Mouse (Mus musculus) MEL (cell line): ENCODE measurements around the gene Proser3. TPM values are rescaled to one million over a fixed set of nuclear protein-coding genes. Genes with fewer than 3 reads are reported as not detected.

Experiments used
- DNase-seq: peaks from one replicate; pipeline ENCODE4 v3.0.0; 2011; ENCODE audit warnings: low read depth, low spot score
- H3K27ac ChIP-seq: 2 replicates; pipeline ENCODE4 v1.5.1; 2012; ENCODE audit warnings: low read depth, mild to moderate bottlenecking, control low read depth, low read length, moderate library complexity; ENCODE audit not compliant: control insufficient read depth
- H3K27me3 ChIP-seq, 2 experiments: fragments of 150-350 bp in 1 of 2; sonication (generic) in 1 of 2; 2 replicates each; pipeline ENCODE4 v1.6.1; 2012; ENCODE audit warnings: low read length in 2 of 2, mild to moderate bottlenecking in 2 of 2, improper control_type of control experiment in 1 of 2, moderate library complexity in 1 of 2; ENCODE audit not compliant: insufficient read depth in 2 of 2, control insufficient read depth in 1 of 2
- H3K36me3 ChIP-seq, 2 experiments: 2 replicates each; pipeline ENCODE4 v1.6.1; 2012 to 2014; ENCODE audit warnings: low read length in 2 of 2, improper control_type of control experiment in 1 of 2, inconsistent platforms in 1 of 2, mild to moderate bottlenecking in 1 of 2; ENCODE audit not compliant: insufficient read depth in 2 of 2, control insufficient read depth in 1 of 2
- H3K4me1 ChIP-seq, 2 experiments: fragments of 150-350 bp in 1 of 2; sonication (generic) in 1 of 2; 2 replicates each; pipeline ENCODE4 v1.6.1; 2012; ENCODE audit warnings: low read length in 2 of 2, improper control_type of control experiment in 1 of 2, mild to moderate bottlenecking in 1 of 2; ENCODE audit not compliant: insufficient read depth in 2 of 2, control insufficient read depth in 1 of 2
- H3K4me3 ChIP-seq, 2 experiments: fragments of 150-350 bp in 1 of 2; sonication (generic) in 1 of 2; 2 replicates each; pipeline ENCODE4 v1.5.1; 2012; ENCODE audit warnings: low read depth in 2 of 2, low read length in 2 of 2, mild to moderate bottlenecking in 2 of 2, moderate library complexity in 2 of 2, control low read depth in 1 of 2, improper control_type of control experiment in 1 of 2; ENCODE audit not compliant: control insufficient read depth in 1 of 2, insufficient read depth in 1 of 2
- H3K79me2 ChIP-seq: 2 replicates; pipeline ENCODE4 v1.6.1; 2012; ENCODE audit warnings: mild to moderate bottlenecking, low read length, moderate library complexity; ENCODE audit not compliant: control insufficient read depth, poor library complexity, insufficient read depth
- H3K9ac ChIP-seq: 2 replicates; pipeline ENCODE4 v1.6.1; 2012; ENCODE audit warnings: low read depth, mild to moderate bottlenecking, control low read depth, low read length, moderate library complexity; ENCODE audit not compliant: control insufficient read depth, poor library complexity, severe bottlenecking
- H3K9me3 ChIP-seq: fragments of 150-350 bp; sonication (generic); replicated peaks from 2 replicates; pipeline ENCODE4 v1.6.1; 2012; ENCODE audit warnings: mild to moderate bottlenecking, low read length, improper control_type of control experiment, moderate library complexity; ENCODE audit not compliant: insufficient read depth
- BHLHE40 ChIP-seq: IDR thresholded peaks from 2 replicates; pipeline ENCODE4 v1.6.1; 2012; ENCODE audit warnings: low read depth, mild to moderate bottlenecking, inconsistent platforms, low read length, improper control_type of control experiment, borderline replicate concordance
- CHD1 ChIP-seq: IDR thresholded peaks from 2 replicates; pipeline ENCODE4 v1.6.1; 2012; ENCODE audit warnings: low read depth, mild to moderate bottlenecking, inconsistent platforms, low read length, improper control_type of control experiment
- CTCF ChIP-seq, 3 experiments: IDR thresholded peaks in 2 of 3; conservative IDR thresholded peaks in 1 of 3; 2 replicates each; pipeline ENCODE4 v1.5.1; 2011 to 2012; ENCODE audit warnings: low read length in 3 of 3, low read depth in 2 of 3, mild to moderate bottlenecking in 2 of 3, improper control_type of control experiment in 1 of 3, inconsistent platforms in 1 of 3, mixed read lengths in 1 of 3, moderate library complexity in 1 of 3; ENCODE audit not compliant: control insufficient read depth in 1 of 3, insufficient read depth in 1 of 3, poor library complexity in 1 of 3, severe bottlenecking in 1 of 3
- ELF1 ChIP-seq: IDR thresholded peaks from 2 replicates; pipeline ENCODE4 v1.6.1; 2014; ENCODE audit warnings: low read depth, mild to moderate bottlenecking, inconsistent platforms, low read length, improper control_type of control experiment, moderate library complexity
- HCFC1 ChIP-seq: IDR thresholded peaks from 2 replicates; pipeline ENCODE4 v1.6.1; 2012; ENCODE audit warnings: low read depth, mild to moderate bottlenecking, inconsistent platforms, low read length, improper control_type of control experiment, moderate library complexity
- KAT2A ChIP-seq: conservative IDR thresholded peaks from 2 replicates; pipeline ENCODE4 v1.6.1; 2012; ENCODE audit warnings: low read depth, low read length, improper control_type of control experiment, inconsistent platforms
- MAFK ChIP-seq: IDR thresholded peaks from 2 replicates; pipeline ENCODE4 v1.6.1; 2011; ENCODE audit warnings: low read depth, mild to moderate bottlenecking, low read length, improper control_type of control experiment, borderline replicate concordance
- MAX ChIP-seq: IDR thresholded peaks from 2 replicates; pipeline ENCODE4 v1.6.1; 2011; ENCODE audit warnings: low read length, improper control_type of control experiment
- MXI1 ChIP-seq: IDR thresholded peaks from 2 replicates; pipeline ENCODE4 v1.6.1; 2011; ENCODE audit warnings: mild to moderate bottlenecking, low read depth, low read length, improper control_type of control experiment
- MYC ChIP-seq: IDR thresholded peaks from 2 replicates; pipeline ENCODE4 v1.6.1; 2011; ENCODE audit warnings: low read depth, mild to moderate bottlenecking, low read length, improper control_type of control experiment, moderate library complexity
- POLR2A ChIP-seq, 2 experiments: IDR thresholded peaks; 2 replicates each; pipeline ENCODE4 v1.6.1; 2011 to 2012; ENCODE audit warnings: low read length in 2 of 2, mild to moderate bottlenecking in 2 of 2, control low read depth in 1 of 2, improper control_type of control experiment in 1 of 2, low read depth in 1 of 2, moderate library complexity in 1 of 2; ENCODE audit not compliant: control insufficient read depth in 1 of 2, insufficient read depth in 1 of 2, poor library complexity in 1 of 2
- POLR2AphosphoS5 ChIP-seq: IDR thresholded peaks from 2 replicates; pipeline ENCODE4 v1.6.1; 2012; ENCODE audit warnings: low read depth, borderline replicate concordance, mild to moderate bottlenecking, inconsistent platforms, low read length, moderate library complexity, mixed read lengths
- RCOR1 ChIP-seq: IDR thresholded peaks from 2 replicates; pipeline ENCODE4 v1.6.1; 2012; ENCODE audit warnings: low read depth, mild to moderate bottlenecking, inconsistent platforms, low read length, improper control_type of control experiment
- SIN3A ChIP-seq: IDR thresholded peaks from 2 replicates; pipeline ENCODE4 v1.6.1; 2012; ENCODE audit warnings: low read length, improper control_type of control experiment, inconsistent platforms
- SMC3 ChIP-seq: IDR thresholded peaks from 2 replicates; pipeline ENCODE4 v1.6.1; 2011; ENCODE audit warnings: low read depth, low read length, improper control_type of control experiment
- TAL1 ChIP-seq: IDR thresholded peaks from 2 replicates; pipeline ENCODE4 v1.6.1; 2012; ENCODE audit warnings: mild to moderate bottlenecking, inconsistent platforms, low read length, moderate library complexity, mixed read lengths
- TBP ChIP-seq: IDR thresholded peaks from 2 replicates; pipeline ENCODE4 v1.8.0; 2011; ENCODE audit warnings: low read depth, low read length, improper control_type of control experiment
- TCF12 ChIP-seq: IDR thresholded peaks from 2 replicates; pipeline ENCODE4 v1.6.1; 2014; ENCODE audit warnings: low read depth, mild to moderate bottlenecking, inconsistent platforms, low read length, improper control_type of control experiment, moderate library complexity
- USF1 ChIP-seq: IDR thresholded peaks from 2 replicates; pipeline ENCODE4 v1.6.1; 2014; ENCODE audit warnings: low read depth, mild to moderate bottlenecking, inconsistent platforms, low read length, improper control_type of control experiment, moderate library complexity
- USF2 ChIP-seq, 2 experiments: IDR thresholded peaks; 2 replicates each; pipeline ENCODE4 v1.6.1; 2011 to 2012; ENCODE audit warnings: improper control_type of control experiment in 2 of 2, low read length in 2 of 2, borderline replicate concordance in 1 of 2, inconsistent platforms in 1 of 2, low read depth in 1 of 2, mild to moderate bottlenecking in 1 of 2; ENCODE audit not compliant: insufficient read depth in 1 of 2
- ZKSCAN1 ChIP-seq: IDR thresholded peaks from 2 replicates; pipeline ENCODE4 v1.6.1; 2012; ENCODE audit warnings: low read depth, mild to moderate bottlenecking, inconsistent platforms, low read length, improper control_type of control experiment, moderate library complexity
- polyA plus RNA-seq, 2 experiments: library from polyadenylated mRNA; stranded (reverse) in 1 of 2; unstranded in 1 of 2; fragments of >175 nt in 1 of 2; fragments of >200 nt in 1 of 2; gene quantifications; 2 replicates each; pipeline versions ENCODE4 v1.2.1 to v1.2.4; 2012; ENCODE audit warnings: low replicate concordance in 2 of 2, low read depth in 1 of 2; ENCODE audit not compliant: insufficient read length in 2 of 2, insufficient read depth in 1 of 2, missing spikeins in 1 of 2
- total RNA-seq: library from RNA; depleted of rRNA; stranded (reverse); fragments of 300-350 nt; gene quantifications from 2 replicates; pipeline ENCODE4 v1.2.3, GENCODE M21; 2012

The Proser3 gene
- total and polyA plus RNA-seq, 3 experiments, result 2.3 to 8.9 TPM; not detected in 1

DNA sequence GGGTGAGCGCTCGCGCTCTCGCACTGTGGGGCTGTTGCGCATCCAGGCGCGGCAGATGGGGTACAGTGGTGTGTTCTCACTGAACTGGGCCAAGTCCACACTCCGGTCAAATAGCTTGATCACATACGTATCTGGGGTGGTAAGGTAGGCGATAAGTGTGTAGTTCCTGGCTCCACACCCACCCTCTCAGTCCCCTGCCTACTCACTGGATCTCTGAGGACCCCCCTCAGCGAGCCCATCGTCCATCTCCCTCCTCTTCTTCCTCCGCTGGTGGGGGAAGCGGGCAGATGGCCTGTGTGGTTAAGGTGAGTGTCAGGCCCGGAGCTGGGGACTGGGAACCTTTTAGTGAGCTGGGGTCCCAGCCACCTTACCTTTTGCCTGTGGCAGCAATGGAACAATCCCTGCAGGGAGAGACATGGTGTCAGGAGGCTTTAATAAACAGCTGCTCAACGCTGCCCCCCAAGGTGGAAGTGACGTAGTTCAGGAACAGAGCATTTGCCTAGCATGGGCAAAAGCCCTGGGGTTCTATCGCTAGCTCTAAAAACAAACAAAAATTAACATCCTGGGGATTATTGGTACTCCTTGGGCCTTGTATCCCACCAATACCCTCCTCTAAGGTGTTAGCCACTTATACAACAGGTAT lies 4.9 kb upstream of the Proser3 start (continued):
- TF ChIP-seq KAT2A, result no peak
- no peak for TF ChIP-seq USF2 (IDR thresholded peaks at IDR 0.05; ENCODE audit: borderline replicate concordance in 1 of 2, insufficient read depth in 1 of 2, low read depth in 1 of 2, low read length in 2 of 2)
- no peak for TF ChIP-seq MXI1
- TF ChIP-seq TCF12, result no peak
- TF ChIP-seq POLR2A (IDR thresholded peaks at IDR 0.05; ENCODE audit: control insufficient read depth in 1 of 2, insufficient read depth in 1 of 2, low read depth in 1 of 2, low read length in 2 of 2, poor library complexity in 1 of 2), result no peak
- no peak for TF ChIP-seq MAX
- TF ChIP-seq SMC3, result peak; percentile 16; the same call in 1 of the 2 replicates
- no peak for TF ChIP-seq RCOR1

DNA sequence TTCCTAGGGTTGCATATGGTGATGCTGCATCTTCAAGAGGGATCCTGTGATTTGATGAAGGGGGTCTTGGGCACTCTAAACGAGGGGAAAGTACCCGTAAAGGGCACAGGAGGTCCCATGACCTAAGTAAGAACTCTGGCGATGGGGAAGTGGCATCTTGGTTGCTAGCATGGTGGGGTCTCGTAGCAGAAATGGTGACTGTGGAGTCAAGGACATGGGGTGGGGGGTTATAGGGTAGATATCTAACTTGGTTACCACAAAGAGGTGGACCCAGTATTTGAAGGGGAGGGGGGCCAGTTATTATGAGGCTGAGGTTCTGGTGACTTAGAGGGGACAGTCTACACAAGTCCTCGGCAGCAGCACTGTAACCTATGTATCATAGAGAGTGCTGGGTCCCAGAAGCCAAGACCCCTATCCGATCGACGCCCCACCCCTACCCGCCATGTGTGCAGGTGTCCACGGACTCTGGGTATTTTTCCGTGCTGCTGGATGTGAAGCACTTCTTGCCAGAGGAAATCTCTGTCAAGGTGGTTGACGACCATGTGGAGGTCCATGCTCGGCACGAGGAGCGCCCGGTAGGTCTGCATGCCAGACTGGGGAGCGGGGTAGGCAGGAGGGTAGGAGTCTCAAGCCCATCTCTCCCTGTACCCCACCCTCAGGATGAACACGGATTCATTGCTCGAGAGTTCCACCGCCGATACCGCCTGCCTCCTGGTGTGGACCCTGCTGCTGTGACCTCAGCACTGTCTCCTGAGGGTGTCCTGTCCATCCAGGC lies 1.9 kb upstream of the Proser3 start:
- Histone ChIP-seq H3K27me3 (no peaks in the 10 kb centered on the region), H3K4me1 (peaks cover 0 to 11% of the 10 kb centered on the region in 2 experiments; a peak in 2 of 4 replicates), H3K9ac (peak overlapping the region; percentile 84), H3K27ac (no peak overlapping the region), H3K9me3 (no peaks in the 10 kb centered on the region), H3K4me3 (peak overlapping the region in 1 of 2 experiments; percentile 64; a peak in 2 of 4 replicates), H3K36me3 (peaks cover 0 to 10% of the 10 kb centered on the region in 2 experiments; a peak in 2 of 4 replicates), H3K79me2 (peaks cover 11% of the 10 kb centered on the region)
- no peak for TF ChIP-seq HCFC1
- TF ChIP-seq MAFK, result no peak
- no peak for TF ChIP-seq ELF1
- no peak for TF ChIP-seq ZKSCAN1
- TF ChIP-seq MXI1, result no peak
- no peak for TF ChIP-seq TBP
- TF ChIP-seq POLR2AphosphoS5, result no peak
- TF ChIP-seq MAX, result no peak
- no peak for TF ChIP-seq CHD1
- no peak for TF ChIP-seq CTCF (IDR thresholded peaks at IDR 0.05 in 2 of 3, conservative IDR thresholded peaks at IDR 0.05 in 1 of 3; ENCODE audit: control insufficient read depth in 1 of 3, insufficient read depth in 1 of 3, low read depth in 2 of 3, low read length in 3 of 3, poor library complexity in 1 of 3, severe bottlenecking in 1 of 3)
- TF ChIP-seq BHLHE40, result no peak
- no peak for TF ChIP-seq RCOR1
- no peak for TF ChIP-seq USF1
- no peak for TF ChIP-seq MYC
- no peak for TF ChIP-seq SIN3A
- TF ChIP-seq TCF12, result no peak
- no peak for TF ChIP-seq SMC3
- TF ChIP-seq TAL1, result no peak
- DNase-seq, result no peak
